Mouse (Mus musculus) bone marrow macrophage, adult 2 months (primary cell): ENCODE data around the gene Ripply1.

Experiments used
- CTCF ChIP-seq: IDR thresholded peaks from 2 replicates; pipeline ENCODE4 v1.5.1; 2012; ENCODE audit warnings: low read depth, mild to moderate bottlenecking, low read length, moderate library complexity
- POLR2A ChIP-seq: IDR thresholded peaks from 2 replicates; pipeline ENCODE4 v1.6.1; 2012; ENCODE audit warnings: mild to moderate bottlenecking, low read depth, low read length, borderline replicate concordance

DNA sequence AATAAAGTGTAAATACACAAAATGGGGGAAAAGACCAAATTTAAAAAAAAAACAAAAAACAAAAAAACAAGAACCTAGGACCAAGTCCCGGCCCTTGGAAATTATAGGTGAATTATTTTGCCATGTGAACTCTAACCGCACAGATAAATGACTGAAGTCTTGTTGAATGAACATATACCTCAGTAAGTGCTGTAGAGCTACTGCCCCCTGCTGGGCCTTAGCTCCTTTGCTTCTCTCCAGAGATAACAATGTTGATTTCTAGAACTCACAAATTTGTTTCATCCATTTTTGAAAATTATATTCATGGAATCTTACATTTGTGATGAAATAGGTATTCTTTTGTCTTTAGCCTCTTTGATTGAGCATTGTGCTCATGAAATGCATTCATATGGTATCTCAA is 19.6 kb downstream of the Ripply1 start:
- no peak for TF ChIP-seq POLR2A
- no peak for TF ChIP-seq CTCF
